Mouse (Mus musculus) left cerebral cortex, postnatal 25 days (tissue): ENCODE results near the gene Gmeb1. TPM values are rescaled to one million over a fixed set of nuclear protein-coding genes. Genes with fewer than 3 reads are reported as not detected.
"Not testable (repeated sequence)": the region's sequence is repeated elsewhere in the genome, so short reads cannot be mapped to it uniquely, and the experiment has no call there.

Experiments used
- DNase-seq, 2 experiments: peaks; one replicate each; pipeline ENCODE4 v3.0.0; 2022; ENCODE audit warnings: low spot score in 2 of 2, mixed read lengths in 1 of 2
- intact Hi-C: fragments of 180-260 bp; cut with DNase I; formaldehyde crosslinking; loops from one replicate; pipeline ENCODE4 v1.15.1; 2025
- total RNA-seq, 2 experiments: library from RNA; stranded (reverse); gene quantifications; 2 replicates each; pipeline ENCODE4 v1.2.3; 2021

Gmeb1 gene
- total RNA-seq, 2 experiments from 2014 or later = 25.2 to 26.2 TPM

- DNase-seq = no peak
- intact Hi-C loops = no loop called here
Measured at GRCm38 (mm10) chr4:132245643-132246042, 15.8 kb downstream of the Gmeb1 start.

GRCm38 (mm10) chr4:132241208-132241607, 20.2 kb downstream of the Gmeb1 start:
- intact Hi-C loops = no loop called here
- no peak for DNase-seq

GRCm38 (mm10) chr4:132240367-132240766, 21.0 kb downstream of the Gmeb1 start:
- no peak for DNase-seq
- intact Hi-C loops = no loop called here

- intact Hi-C loops = no loop called here
- DNase-seq = no peak
Measured at GRCm38 (mm10) chr4:132238356-132238755, 23.0 kb downstream of the Gmeb1 start.

GRCm38 (mm10) chr4:132234710-132235109, 26.7 kb downstream of the Gmeb1 start:
- intact Hi-C loops = no loop called here
- DNase-seq = no peak

GRCm38 (mm10) chr4:132230422-132230821, 31.0 kb downstream of the Gmeb1 start:
- intact Hi-C loops = no loop called here
- no peak for DNase-seq

- intact Hi-C loops, DNase-seq: not testable (repeated sequence)
Measured at GRCm38 (mm10) chr4:132222001-132222400, 39.4 kb downstream of the Gmeb1 start.

GRCm38 (mm10) chr4:132218439-132218838, 43.0 kb downstream of the Gmeb1 start:
- DNase-seq, intact Hi-C loops: not testable (repeated sequence)

- DNase-seq = no peak
- intact Hi-C loops = no loop called here
Measured at GRCm38 (mm10) chr4:132217781-132218180, 43.6 kb downstream of the Gmeb1 start.

- no peak for DNase-seq
Measured at GRCm38 (mm10) chr4:132216602-132217001, 44.8 kb downstream of the Gmeb1 start.

GRCm38 (mm10) chr4:132214847-132215246, 46.6 kb downstream of the Gmeb1 start:
- intact Hi-C loops = loop anchor here (5.0 kb wide), 2 partner anchors 57 to 343 kb away; partner anchors contain the start of genes Srsf4 and Taf12
- DNase-seq = no peak

More at GRCm38 (mm10) chr4:132216602-132217001, 44.8 kb downstream of the Gmeb1 start:
- intact Hi-C loops = no loop called here

- intact Hi-C loops = loop anchor here (5.0 kb wide), 2 partner anchors 60 to 340 kb away; partner anchors contain the start of genes Srsf4 and Taf12
Measured at GRCm38 (mm10) chr4:132211953-132212734, 49.3 kb downstream of the Gmeb1 start, which contains the start of gene Ythdf2. Gene Ythdf2 (minus strand): TSS chr4:132212303.

GRCm38 (mm10) chr4:132211091-132211942, 50.1 kb downstream of the Gmeb1 start:
- peak in 1 of 2 experiments; percentile 2 for DNase-seq

More at GRCm38 (mm10) chr4:132211953-132212734, 49.3 kb downstream of the Gmeb1 start, which contains the start of gene Ythdf2:
- peak; percentile 97 to 98 for DNase-seq

GRCm38 (mm10) chr4:132210325-132210724, 51.1 kb downstream of the Gmeb1 start:
- intact Hi-C loops = loop anchor here (5.0 kb wide), 2 partner anchors 62 to 338 kb away; partner anchors contain the start of genes Srsf4 and Taf12
- no peak for DNase-seq

More at GRCm38 (mm10) chr4:132211091-132211942, 50.1 kb downstream of the Gmeb1 start:
- intact Hi-C loops = loop anchor here (5.0 kb wide), 2 partner anchors 61 to 339 kb away; partner anchors contain the start of genes Srsf4 and Taf12

- no peak for DNase-seq
- intact Hi-C loops = no loop called here
Measured at GRCm38 (mm10) chr4:132209299-132209698, 52.1 kb downstream of the Gmeb1 start.

- intact Hi-C loops = no loop called here
- DNase-seq = no peak
Measured at GRCm38 (mm10) chr4:132207280-132207679, 54.1 kb downstream of the Gmeb1 start.

GRCm38 (mm10) chr4:132198771-132199170, 62.6 kb downstream of the Gmeb1 start:
- intact Hi-C loops = no loop called here
- no peak for DNase-seq

- DNase-seq = no peak
- intact Hi-C loops = no loop called here
Measured at GRCm38 (mm10) chr4:132198285-132198712, 63.1 kb downstream of the Gmeb1 start.

GRCm38 (mm10) chr4:132194975-132195374, 66.4 kb downstream of the Gmeb1 start:
- intact Hi-C loops = no loop called here
- DNase-seq = no peak

GRCm38 (mm10) chr4:132194373-132194772, 67.0 kb downstream of the Gmeb1 start:
- intact Hi-C loops = no loop called here
- DNase-seq = no peak
